Mouse (Mus musculus) lung, embryonic 14.5 days (tissue): ENCODE results near the gene Dclre1c. TPM values are rescaled to one million over a fixed set of nuclear protein-coding genes. Genes with fewer than 3 reads are reported as not detected.

Experiments
- ATAC-seq: fragments of 200-750 bp; cut with Nextera tagmentation; 2 replicates; pipeline ENCODE4 v1.8.0; 2017; ENCODE audit warnings: mild to moderate bottlenecking, moderate TSS enrichment, moderate library complexity; ENCODE audit not compliant: insufficient read depth
- DNase-seq: peaks from one replicate; pipeline ENCODE4 v3.0.0-alpha.2; 2015
- H3K27ac ChIP-seq: fragments of 300-500 bp; sonication (generic); 2 replicates; pipeline ENCODE4 v1.5.1; 2014; ENCODE audit warnings: low read depth, mild to moderate bottlenecking, moderate library complexity
- H3K27me3 ChIP-seq: fragments of 300-500 bp; sonication (generic); 2 replicates; pipeline ENCODE4 v1.6.1; 2014; ENCODE audit warnings: low read length, control low read depth; ENCODE audit not compliant: insufficient read depth
- H3K36me3 ChIP-seq: fragments of 300-500 bp; sonication (generic); 2 replicates; pipeline ENCODE4 v1.6.1; 2014; ENCODE audit warnings: control low read depth; ENCODE audit not compliant: insufficient read depth
- H3K4me1 ChIP-seq: fragments of 300-500 bp; sonication (generic); 2 replicates; pipeline ENCODE4 v1.6.1; 2014; ENCODE audit warnings: antibody characterized with exemption, control low read depth; ENCODE audit not compliant: insufficient read depth
- H3K4me2 ChIP-seq: fragments of 300-500 bp; sonication (generic); 2 replicates; pipeline ENCODE4 v1.6.1; 2014; ENCODE audit warnings: mild to moderate bottlenecking
- H3K4me3 ChIP-seq: fragments of 300-500 bp; sonication (generic); 2 replicates; pipeline ENCODE4 v1.5.1; 2014; ENCODE audit warnings: low read depth, low read length
- H3K9ac ChIP-seq: fragments of 300-500 bp; sonication (generic); 2 replicates; pipeline ENCODE4 v1.6.1; 2014
- H3K9me3 ChIP-seq: fragments of 300-500 bp; sonication (generic); 2 replicates; pipeline ENCODE4 v1.6.1; 2016; ENCODE audit warnings: low read depth, low read length, control low read depth
- CTCF ChIP-seq: IDR thresholded peaks from 2 replicates; pipeline ENCODE4 v1.5.1; 2016; ENCODE audit warnings: antibody characterized with exemption, low read depth
- WGBS: fragments of 180-500 bp; shearing (Covaris S2); extraction: QIAGEN DNeasy Blood & Tissue Kit; methylation state at CpG from one replicate; pipeline ENCODE4 v1.1.7; 2014; 5-methylcytosine and 5-hydroxymethylcytosine counted together
- polyA plus RNA-seq: library from polyadenylated mRNA; unstranded; fragments of >200 nt; fragmentation: Nextera tagmentation; extraction: Ambion mirVana; gene quantifications from 2 replicates; pipeline ENCODE4 v1.2.1, GENCODE M21; 2014

Gene Dclre1c
- polyA plus RNA-seq, 1 experiment from 2014 or later: 5.8 TPM

DNA sequence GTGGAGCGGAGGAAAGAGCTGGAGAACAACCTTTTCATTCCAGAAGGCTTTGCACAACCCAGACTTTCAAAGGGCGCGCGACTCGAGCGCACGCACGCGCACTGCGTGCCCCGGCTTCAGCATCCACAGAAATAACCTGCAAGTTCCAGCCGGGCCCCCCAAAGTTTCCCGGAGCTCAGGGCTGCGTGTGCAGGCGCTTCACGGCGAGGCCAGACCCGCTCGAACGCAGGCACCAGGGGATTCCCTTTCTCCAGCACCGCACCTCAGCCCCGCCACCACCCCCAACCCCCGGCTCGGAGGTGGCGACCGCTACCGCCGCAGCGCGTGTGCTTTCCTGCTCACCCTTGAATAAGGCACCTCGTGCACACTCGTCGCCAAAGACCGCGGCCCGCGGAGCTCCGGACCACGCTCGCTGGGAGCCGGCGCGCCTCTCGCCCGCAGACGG is 50.5 kb downstream of the Dclre1c start:
- H3K4me1 ChIP-seq: peaks cover 4% of the 10 kb centered on the region; the same call in 1 of the 2 replicates
- ATAC-seq (peak; percentile 84), DNase-seq (peak; percentile 83)
- peak overlapping the region; percentile 64 for H3K4me3 ChIP-seq
- H3K27me3 ChIP-seq: no peaks in the 10 kb centered on the region
- TF ChIP-seq CTCF: no peak
- H3K9me3 ChIP-seq: no peaks in the 10 kb centered on the region
- H3K4me2 ChIP-seq: peak overlapping the region; percentile 68
- H3K27ac ChIP-seq: peak overlapping the region; percentile 87
- peak overlapping the region; percentile 76 for H3K9ac ChIP-seq
- under 1% methylated on average over 46 of the region's 46 CpGs for WGBS
- H3K36me3 ChIP-seq: no peaks in the 10 kb centered on the region; the same call in 1 of the 2 replicates

DNA sequence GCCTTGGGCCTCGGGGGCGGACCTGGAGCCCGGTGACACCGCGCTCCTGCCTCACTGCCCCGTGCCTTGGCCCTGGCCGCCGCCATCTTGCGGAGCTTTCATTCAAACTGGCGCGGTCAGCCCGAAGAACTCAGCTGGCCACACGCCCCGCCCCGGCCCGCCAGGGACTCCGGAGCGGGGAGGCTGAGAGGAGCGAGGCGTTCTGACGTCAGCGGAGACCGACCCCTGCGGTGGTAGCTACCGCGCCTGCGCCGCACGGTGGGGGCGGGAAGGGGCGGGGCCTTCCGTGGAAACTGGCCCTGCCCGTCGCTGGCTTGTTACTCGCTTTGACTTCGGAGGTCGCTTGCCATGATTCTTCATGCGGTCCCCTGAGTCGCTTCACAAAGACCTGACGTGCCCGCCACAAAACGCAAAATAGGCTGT is 50.9 kb downstream of the Dclre1c start, which contains the start of gene Suv39h2:
Gene Suv39h2 (minus strand): TSS at position 171 of the 423 bp plus-strand sequence.
- Histone ChIP-seq H3K4me1 (peaks cover 4% of the 10 kb centered on the region; the same call in 1 of the 2 replicates), H3K9ac (peak within 1 kb of the TSS; percentile 76), H3K27me3 (no peaks in the 10 kb centered on the region), H3K9me3 (no peaks in the 10 kb centered on the region), H3K27ac (peak within 1 kb of the TSS; percentile 87), H3K36me3 (no peaks in the 10 kb centered on the region), H3K4me2 (peak within 1 kb of the TSS; percentile 74), H3K4me3 (peak within 1 kb of the TSS; percentile 64)
- 0 out of 2 replicates have a peak, but pooled peaks have one; percentile 5 for TF ChIP-seq CTCF
- under 1% methylated on average over 42 of the region's 42 CpGs for WGBS
- DNase-seq (peak; percentile 98), ATAC-seq (peak; percentile 98)

GRCm38 (mm10) chr2:3475746-3476251 is 51.9 kb downstream of the Dclre1c start:
- Histone ChIP-seq H3K27ac (no peak overlapping the region; the same call in 1 of the 2 replicates), H3K36me3 (no peaks in the 10 kb centered on the region), H3K4me2 (peak overlapping the region; percentile 74), H3K9me3 (no peaks in the 10 kb centered on the region), H3K4me1 (peaks cover 4% of the 10 kb centered on the region; the same call in 1 of the 2 replicates), H3K27me3 (no peaks in the 10 kb centered on the region), H3K9ac (no peak overlapping the region), H3K4me3 (peak overlapping the region; percentile 64; the same call in 1 of the 2 replicates)
- no peak for ATAC-seq
- TF ChIP-seq CTCF: no peak
- WGBS: 55% methylated on average over 3 of the region's 3 CpGs
- peak; percentile 4 for DNase-seq

DNA sequence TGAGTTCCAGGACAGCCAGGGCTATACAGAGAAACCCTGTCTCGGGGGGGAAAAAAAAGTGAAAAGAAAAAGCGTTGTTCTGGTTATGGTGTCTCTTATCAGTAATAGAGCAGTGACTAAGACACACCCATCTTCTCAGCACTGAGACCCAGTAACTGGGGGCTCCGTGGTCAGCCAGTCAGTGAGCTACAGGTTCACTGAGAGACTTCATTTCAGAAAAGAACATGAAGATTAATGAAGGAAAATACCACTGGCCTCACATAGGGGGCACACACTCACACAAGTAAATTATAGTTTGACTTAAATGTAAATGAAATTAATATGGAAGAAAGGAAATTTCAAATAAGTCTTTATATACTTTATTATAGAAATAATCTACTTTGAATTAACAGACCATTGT is 56.3 kb downstream of the Dclre1c start:
- Histone ChIP-seq H3K27me3 (no peaks in the 10 kb centered on the region), H3K4me1 (peaks cover 4% of the 10 kb centered on the region; the same call in 1 of the 2 replicates), H3K36me3 (no peaks in the 10 kb centered on the region), H3K27ac (no peak overlapping the region), H3K9me3 (no peaks in the 10 kb centered on the region), H3K9ac (no peak overlapping the region), H3K4me2 (no peak overlapping the region), H3K4me3 (no peak overlapping the region)
- no peak for TF ChIP-seq CTCF
- WGBS: 78% methylated on average over 3 of the region's 3 CpGs
- ATAC-seq: no peak
- no peak for DNase-seq

DNA sequence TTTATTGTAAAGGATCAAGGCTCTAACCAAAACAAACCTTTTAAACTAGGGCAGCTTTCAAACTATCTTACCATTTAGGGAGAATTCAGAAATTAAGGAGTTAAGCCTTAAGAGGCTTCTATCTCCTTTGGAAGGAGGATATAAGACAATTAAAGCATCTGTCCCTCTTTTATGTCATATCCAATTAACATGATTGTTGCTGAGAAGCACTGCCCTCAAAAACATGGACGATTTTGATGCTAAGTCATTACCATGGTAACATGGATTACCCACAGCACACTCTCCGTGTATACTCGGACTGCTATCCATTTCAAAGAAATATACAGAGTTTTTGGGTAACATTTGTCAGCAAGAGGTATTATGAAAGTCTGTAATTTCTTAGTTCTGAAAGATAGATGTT is 65.9 kb downstream of the Dclre1c start:
- Histone ChIP-seq H3K27me3 (no peaks in the 10 kb centered on the region), H3K9ac (no peak overlapping the region), H3K4me1 (no peaks in the 10 kb centered on the region), H3K27ac (no peak overlapping the region), H3K9me3 (no peaks in the 10 kb centered on the region), H3K36me3 (peaks cover 52% of the 10 kb centered on the region), H3K4me3 (no peak overlapping the region), H3K4me2 (no peak overlapping the region)
- TF ChIP-seq CTCF: no peak
- 83% methylated on average over 3 of the region's 3 CpGs for WGBS
- DNase-seq: no peak
- ATAC-seq: no peak

DNA sequence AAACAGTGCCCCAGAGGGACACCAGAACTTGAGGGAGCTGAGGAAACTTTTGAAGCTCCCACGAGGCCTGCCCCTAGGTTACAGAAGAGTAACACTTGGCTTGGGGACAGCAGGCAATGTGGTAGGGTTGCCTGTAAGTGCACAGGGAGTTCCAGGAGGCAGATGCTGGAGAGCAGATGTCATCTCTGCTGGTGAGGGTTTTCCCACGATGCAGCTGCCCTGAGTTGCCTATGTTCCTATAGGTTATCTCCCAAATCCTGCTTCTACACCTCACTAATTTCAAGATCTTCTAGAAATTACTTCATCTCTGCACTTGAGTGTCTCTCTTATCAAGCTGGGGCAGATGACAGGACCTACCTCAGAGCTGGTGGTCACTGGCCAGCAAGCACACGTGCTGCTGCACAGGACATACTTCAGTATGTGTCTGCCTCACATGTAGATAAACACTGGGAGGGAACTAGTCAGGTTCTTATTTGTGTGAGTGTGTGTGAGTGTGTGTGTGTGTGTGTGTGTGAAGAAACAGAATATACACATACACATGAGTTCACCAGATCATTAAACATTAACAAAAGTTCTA is 70.0 kb downstream of the Dclre1c start:
- Histone ChIP-seq H3K9ac (no peak overlapping the region), H3K4me3 (no peak overlapping the region), H3K9me3 (no peaks in the 10 kb centered on the region), H3K27ac (no peak overlapping the region), H3K4me2 (no peak overlapping the region), H3K27me3 (no peaks in the 10 kb centered on the region), H3K36me3 (peaks cover 80% of the 10 kb centered on the region), H3K4me1 (no peaks in the 10 kb centered on the region)
- ATAC-seq: no peak
- no peak for DNase-seq
- WGBS: 79% methylated on average over 3 of the region's 3 CpGs
- no peak for TF ChIP-seq CTCF

DNA sequence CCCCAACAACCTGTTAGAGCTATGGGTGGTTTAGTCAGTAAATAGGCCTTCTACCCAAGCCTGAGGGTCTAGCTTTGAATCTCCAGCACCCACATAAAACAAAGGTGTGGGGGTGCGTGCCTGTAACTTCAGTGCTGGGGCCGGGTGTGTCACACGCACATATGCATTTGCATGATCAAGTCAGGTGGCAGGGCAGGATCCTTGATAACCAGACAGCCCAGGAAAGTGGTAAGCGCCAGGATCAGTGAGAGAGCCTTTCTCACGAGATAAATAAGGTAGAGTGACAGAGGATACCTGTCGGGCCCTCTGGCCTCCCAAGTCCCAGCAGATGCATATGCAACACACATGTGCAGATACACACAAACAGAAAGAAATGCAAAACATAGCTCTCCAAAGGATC is 75.6 kb downstream of the Dclre1c start:
- DNase-seq: no peak
- H3K36me3 ChIP-seq: peaks cover 74% of the 10 kb centered on the region
- no peaks in the 10 kb centered on the region for H3K27me3 ChIP-seq
- H3K9me3 ChIP-seq: no peaks in the 10 kb centered on the region
- no peak overlapping the region for H3K4me2 ChIP-seq
- no peak overlapping the region for H3K27ac ChIP-seq
- no peak for TF ChIP-seq CTCF
- WGBS: 88% methylated on average over 6 of the region's 6 CpGs
- ATAC-seq: no peak
- H3K9ac ChIP-seq: no peak overlapping the region
- no peak overlapping the region for H3K4me3 ChIP-seq
- H3K4me1 ChIP-seq: no peaks in the 10 kb centered on the region
